Mouse (Mus musculus) liver, embryonic 14.5 days (tissue): ENCODE results near the gene Zfp239. TPM values are rescaled to one million over a fixed set of nuclear protein-coding genes. Genes with fewer than 3 reads are reported as not detected.

ENCODE experiments used
- ATAC-seq: fragments of 200-750 bp; cut with Nextera tagmentation; 2 replicates; pipeline ENCODE4 v1.8.0; 2017; ENCODE audit warnings: moderate number of reproducible peaks, mild to moderate bottlenecking, moderate library complexity; ENCODE audit not compliant: insufficient read depth
- DNase-seq, 3 experiments: peaks; one replicate each; pipeline ENCODE4 v3.0.0-alpha.2; 2012 to 2013; ENCODE audit warnings: low read depth in 3 of 3, low spot score in 3 of 3
- H3K27ac ChIP-seq: fragments of 300-500 bp; sonication (generic); 2 replicates; pipeline ENCODE4 v1.5.1; 2014; ENCODE audit warnings: moderate library complexity, mild to moderate bottlenecking, control low read depth, inconsistent platforms
- H3K27me3 ChIP-seq: fragments of 300-500 bp; sonication (generic); 2 replicates; pipeline ENCODE4 v1.6.1; 2014; ENCODE audit warnings: mild to moderate bottlenecking, low read length, moderate library complexity; ENCODE audit not compliant: control insufficient read depth, insufficient read depth
- H3K36me3 ChIP-seq: fragments of 300-500 bp; sonication (generic); replicated peaks from 2 replicates; pipeline ENCODE4 v1.6.1; 2014; ENCODE audit warnings: low read depth; ENCODE audit not compliant: control insufficient read depth, insufficient read depth
- H3K4me1 ChIP-seq, 2 experiments: fragments of 200-500 bp in 1 of 2; fragments of 300-500 bp in 1 of 2; sonication (generic) in 1 of 2; replicated peaks; 2 replicates each; pipeline ENCODE4 v1.6.1; 2012 to 2014; ENCODE audit warnings: antibody characterized with exemption in 1 of 2, inconsistent platforms in 1 of 2, low read length in 1 of 2; ENCODE audit not compliant: control insufficient read depth in 2 of 2, insufficient read depth in 2 of 2
- H3K4me2 ChIP-seq: fragments of 300-500 bp; sonication (generic); 2 replicates; pipeline ENCODE4 v1.6.1; 2014; ENCODE audit warnings: low read depth, mild to moderate bottlenecking, control low read depth, moderate library complexity
- H3K4me3 ChIP-seq, 2 experiments: fragments of 200-500 bp in 1 of 2; fragments of 300-500 bp in 1 of 2; sonication (generic) in 1 of 2; 2 replicates each; pipeline ENCODE4 v1.5.1; 2012 to 2014; ENCODE audit warnings: low read depth in 2 of 2, low read length in 2 of 2, mild to moderate bottlenecking in 2 of 2, control low read depth in 1 of 2, inconsistent platforms in 1 of 2, moderate library complexity in 1 of 2; ENCODE audit not compliant: insufficient read depth in 1 of 2
- H3K9ac ChIP-seq: fragments of 300-500 bp; sonication (generic); replicated peaks from 2 replicates; pipeline ENCODE4 v1.6.1; 2014; ENCODE audit warnings: mild to moderate bottlenecking, control low read depth, moderate library complexity
- H3K9me3 ChIP-seq: fragments of 300-500 bp; sonication (generic); 2 replicates; pipeline ENCODE4 v1.6.1; 2016; ENCODE audit warnings: low read length, mixed read lengths; ENCODE audit not compliant: control insufficient read depth
- CTCF ChIP-seq: IDR thresholded peaks from 2 replicates; pipeline ENCODE4 v1.5.1; 2016; ENCODE audit warnings: antibody characterized with exemption, low read depth, control low read depth
- EP300 ChIP-seq: IDR thresholded peaks from 2 replicates; pipeline ENCODE4 v1.6.1; 2016; ENCODE audit warnings: antibody characterized with exemption, low read depth
- WGBS: fragments of 180-500 bp; shearing (Covaris S2); extraction: QIAGEN DNeasy Blood & Tissue Kit; methylation state at CpG from one replicate; pipeline ENCODE4 v1.1.7; 2014; ENCODE audit not compliant: insufficient replicate concordance; 5-methylcytosine and 5-hydroxymethylcytosine counted together
- polyA plus RNA-seq, 2 experiments: library from polyadenylated mRNA; depleted of rRNA in 1 of 2; stranded (reverse) in 1 of 2; unstranded in 1 of 2; fragments of >200 nt; fragmentation: Nextera tagmentation in 1 of 2; extraction: Ambion mirVana in 1 of 2; gene quantifications; 2 replicates each; pipeline versions ENCODE4 v1.2.1 to v1.2.3; 2012 to 2014

The Zfp239 gene
- polyA plus RNA-seq, 2 experiments: 2.0 to 2.9 TPM

GRCm38 (mm10) chr6:117910120-117910661 is 48.3 kb downstream of the Zfp239 start:
- ATAC-seq (no peak), DNase-seq (no peak)
- H3K27me3 ChIP-seq: no peaks in the 10 kb centered on the region
- H3K9me3 ChIP-seq: no peaks in the 10 kb centered on the region
- H3K36me3 ChIP-seq: no peaks in the 10 kb centered on the region; the same call in none of the 2 replicates
- peak overlapping the region; percentile 88 for H3K4me2 ChIP-seq
- H3K9ac ChIP-seq: no peak overlapping the region
- H3K4me3 ChIP-seq: peak overlapping the region; percentile 35 to 73; a peak in 3 of 4 replicates
- H3K27ac ChIP-seq: no peak overlapping the region
- no peak for TF ChIP-seq CTCF
- TF ChIP-seq EP300: no peak
- H3K4me1 ChIP-seq: peaks cover 35 to 40% of the 10 kb centered on the region in 2 experiments
- 34% methylated on average over 6 of the region's 6 CpGs for WGBS

DNA sequence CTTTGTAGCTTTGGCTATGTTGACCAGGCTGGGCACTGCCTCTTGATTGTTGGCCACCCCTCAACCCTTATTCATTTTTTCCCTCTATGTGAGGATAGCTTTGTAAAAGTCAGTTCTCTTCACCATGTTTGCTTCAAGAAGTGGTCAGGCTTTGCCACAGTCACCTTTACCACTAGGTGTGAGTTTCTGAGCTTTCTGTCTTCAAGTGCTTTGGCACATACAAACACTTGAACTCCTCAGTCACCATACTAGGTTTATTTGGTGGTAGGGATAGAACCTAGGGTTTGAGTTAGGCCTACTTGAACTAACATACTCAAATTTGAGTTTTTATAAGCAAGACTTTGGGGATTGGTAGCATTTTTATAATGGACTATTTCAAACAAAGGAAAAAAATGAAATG is 52.6 kb downstream of the Zfp239 start:
- H3K27ac ChIP-seq: peak overlapping the region; percentile 42
- no peak for DNase-seq
- H3K36me3 ChIP-seq: peaks cover 17% of the 10 kb centered on the region
- H3K9ac ChIP-seq: peak overlapping the region; percentile 35
- H3K4me3 ChIP-seq: no peak overlapping the region
- H3K4me2 ChIP-seq: peak overlapping the region; percentile 40
- H3K4me1 ChIP-seq: peaks cover 40% of the 10 kb centered on the region in 2 experiments
- TF ChIP-seq EP300: no peak
- no peak for TF ChIP-seq CTCF
- H3K27me3 ChIP-seq: no peaks in the 10 kb centered on the region
- no peaks in the 10 kb centered on the region for H3K9me3 ChIP-seq
- ATAC-seq: no peak

DNA sequence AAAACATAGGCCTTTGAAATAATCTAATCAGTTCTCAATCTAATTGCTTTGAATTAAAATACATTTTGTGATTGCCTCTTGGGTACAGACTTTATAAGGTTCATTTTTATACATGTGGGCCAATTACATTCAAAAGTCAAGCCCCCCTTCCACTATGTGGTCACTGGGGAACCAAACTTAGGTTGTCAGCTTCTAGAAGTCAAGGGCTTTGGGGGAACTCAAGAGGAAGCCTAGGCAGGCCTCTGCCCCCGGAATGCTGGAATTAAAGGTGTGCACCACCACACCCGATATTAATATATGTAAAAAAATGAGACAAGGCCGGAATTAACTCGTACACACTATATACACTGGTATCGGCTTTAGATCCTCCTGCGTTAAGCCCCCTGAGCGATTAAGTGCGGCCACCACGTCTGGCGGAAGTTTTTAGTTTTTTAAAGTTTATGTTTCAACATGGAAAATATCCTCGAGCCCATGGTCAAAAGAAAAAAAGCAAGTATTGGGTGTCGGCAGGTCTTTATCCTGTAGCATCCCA is 54.4 kb downstream of the Zfp239 start:
- Histone ChIP-seq H3K4me3 (peak overlapping the region; percentile 84 to 93), H3K27ac (peak overlapping the region; percentile 97), H3K9me3 (no peaks in the 10 kb centered on the region), H3K4me2 (peak overlapping the region; percentile 88), H3K9ac (peak overlapping the region; percentile 97), H3K4me1 (peaks cover 40 to 41% of the 10 kb centered on the region in 2 experiments), H3K27me3 (no peaks in the 10 kb centered on the region), H3K36me3 (peaks cover 34% of the 10 kb centered on the region)
- ATAC-seq (no peak), DNase-seq (no peak)
- WGBS: under 1% methylated on average over 12 of the region's 12 CpGs
- TF ChIP-seq CTCF: no peak
- no peak for TF ChIP-seq EP300

DNA sequence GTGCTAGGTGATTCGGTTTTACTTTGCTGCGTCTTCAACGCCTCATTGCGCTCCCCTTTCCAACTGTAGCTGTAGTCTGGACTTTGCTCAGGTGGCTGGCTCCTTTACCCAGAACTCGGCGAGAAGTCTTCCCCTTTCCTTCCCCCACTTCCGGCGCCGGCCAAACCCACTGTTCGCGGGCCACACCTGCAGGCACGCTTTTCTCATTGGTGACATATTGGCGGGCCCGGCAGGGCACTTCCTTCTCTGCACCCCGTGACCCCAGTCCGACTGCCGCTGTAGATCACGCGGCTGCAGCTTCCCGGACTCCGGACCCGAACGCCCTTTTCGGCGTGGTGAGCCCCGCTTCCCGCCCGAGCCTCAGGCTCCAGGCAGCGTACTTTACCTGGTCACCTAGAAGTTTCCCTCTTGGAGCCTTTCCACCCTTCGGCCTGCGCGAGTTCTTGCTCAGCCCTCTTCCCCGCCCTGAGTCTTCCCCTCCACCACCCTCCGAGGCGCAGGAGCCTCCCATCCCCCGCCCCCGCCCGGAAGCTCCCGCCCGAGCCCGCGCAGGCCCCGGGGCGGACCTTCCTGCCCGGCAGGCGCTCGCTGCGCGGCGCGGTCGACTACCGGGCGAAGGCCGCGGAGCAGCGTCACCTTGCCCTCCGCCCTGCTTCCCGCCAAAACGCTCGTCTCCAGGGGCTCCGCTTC is 55.0 kb downstream of the Zfp239 start:
- H3K4me1 ChIP-seq: peaks cover 38 to 43% of the 10 kb centered on the region in 2 experiments

DNA sequence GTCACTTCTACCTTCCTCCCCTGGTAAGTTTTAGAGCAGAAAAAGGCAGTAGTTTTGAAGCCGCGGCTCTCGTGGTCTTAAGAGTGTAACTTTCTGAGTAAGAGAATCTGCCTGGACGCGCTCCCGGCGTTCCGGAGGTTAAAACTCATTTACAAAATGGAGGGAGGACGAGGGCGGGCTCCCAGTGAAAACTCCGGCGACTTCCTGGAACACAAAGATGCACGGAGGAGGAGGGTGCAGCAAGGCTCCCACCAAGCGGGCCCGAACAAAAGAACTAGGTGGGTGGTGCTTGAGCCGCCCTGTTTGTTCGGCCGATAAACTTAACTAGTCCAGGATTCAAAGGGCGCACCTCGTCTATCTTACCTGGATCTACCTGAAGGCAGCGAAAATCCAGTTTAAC is 55.7 kb downstream of the Zfp239 start:
- H3K4me3 ChIP-seq: peak overlapping the region; percentile 84 to 93
- peaks cover 36 to 41% of the 10 kb centered on the region in 2 experiments for H3K4me1 ChIP-seq
- H3K9ac ChIP-seq: peak overlapping the region; percentile 97
- peak overlapping the region; percentile 97 for H3K27ac ChIP-seq
- ATAC-seq (peak; percentile 31; the same call in 1 of the 2 replicates), DNase-seq (peak in 2 of 3 experiments; percentile 49 to 70)
- H3K4me2 ChIP-seq: peak overlapping the region; percentile 88
- no peaks in the 10 kb centered on the region for H3K9me3 ChIP-seq
- no peaks in the 10 kb centered on the region for H3K27me3 ChIP-seq
- peaks cover 46% of the 10 kb centered on the region for H3K36me3 ChIP-seq
- WGBS: under 1% methylated on average over 21 of the region's 21 CpGs
- TF ChIP-seq EP300 (no peak; the same call in 1 of the 2 replicates), CTCF (no peak)

More for the DNA sequence above, 55.0 kb downstream of the Zfp239 start:
- ATAC-seq: peak; percentile 96
- WGBS: under 1% methylated on average over 62 of the region's 62 CpGs
- peak overlapping the region; percentile 97 for H3K9ac ChIP-seq
- H3K36me3 ChIP-seq: peaks cover 40% of the 10 kb centered on the region
- peak overlapping the region; percentile 97 for H3K27ac ChIP-seq
- TF ChIP-seq EP300: peak; percentile 53; the same call in 1 of the 2 replicates
- TF ChIP-seq CTCF: no peak
- H3K27me3 ChIP-seq: no peaks in the 10 kb centered on the region
- peak; percentile 86 to 89 (median 89) for DNase-seq
- H3K4me3 ChIP-seq: peak overlapping the region; percentile 84 to 93
- H3K4me2 ChIP-seq: peak overlapping the region; percentile 88
- no peaks in the 10 kb centered on the region for H3K9me3 ChIP-seq
